Mouse (Mus musculus) gastrocnemius, postnatal 36 days (tissue): ENCODE data around the gene Ghr. TPM values are rescaled to one million over a fixed set of nuclear protein-coding genes. Genes with fewer than 3 reads are reported as not detected.

Experiments used
- DNase-seq, 2 experiments: peaks; one replicate each; pipeline ENCODE4 v3.0.0; 2022
- intact Hi-C: fragments of 180-260 bp; cut with DNase I; formaldehyde crosslinking; loops from one replicate; pipeline ENCODE4 v1.15.1; 2025
- total RNA-seq, 2 experiments: library from RNA; stranded (reverse); gene quantifications; 2 replicates each; pipeline ENCODE4 v1.2.3; 2021

Gene Ghr
- total RNA-seq, 2 experiments from 2014 or later = 120 to 121 TPM

DNA sequence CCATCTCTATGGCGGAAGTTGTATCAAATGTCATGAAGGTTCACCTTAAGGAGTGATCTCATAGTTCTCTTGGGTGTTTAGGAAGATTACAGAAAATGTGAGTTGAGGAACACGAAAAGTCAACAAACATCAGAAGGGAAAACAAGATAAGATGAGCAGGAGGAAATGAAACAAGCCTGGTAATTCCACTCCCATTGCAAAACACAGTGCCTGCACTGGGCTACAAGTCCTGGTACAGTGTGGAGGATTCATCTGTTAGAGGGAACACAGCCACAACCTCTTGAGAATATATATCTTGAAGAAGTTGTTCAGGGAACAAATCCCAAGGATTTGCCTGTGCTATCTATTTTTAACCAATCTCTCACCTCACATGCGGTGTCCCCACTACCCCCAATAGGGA lies 24.8 kb downstream of the Ghr start:
- no peak for DNase-seq

DNA sequence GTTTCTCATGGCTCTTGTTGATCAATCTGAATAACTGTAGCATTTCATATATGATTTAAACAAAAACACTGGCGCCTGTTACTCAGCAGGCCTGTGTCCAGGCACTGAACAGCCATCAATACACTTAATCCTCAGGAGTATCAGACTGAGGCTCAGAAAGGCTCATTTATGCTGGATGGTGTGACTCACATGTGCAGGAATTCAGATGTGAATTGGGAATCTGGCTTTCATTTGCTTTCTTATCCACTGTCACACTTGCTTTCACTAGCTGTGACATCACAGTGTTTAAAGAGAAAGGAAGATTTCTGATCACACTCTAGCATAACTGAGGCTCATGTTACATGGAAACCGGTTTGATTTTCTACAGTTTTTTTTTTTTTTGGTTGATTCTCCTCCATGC lies 39.0 kb downstream of the Ghr start:
- no peak for DNase-seq
- intact Hi-C loops = no loop called here

More for the DNA sequence above, 24.8 kb downstream of the Ghr start:
- intact Hi-C loops = no loop called here

- no peak for DNase-seq
- intact Hi-C loops = no loop called here
Measured at GRCm38 (mm10) chr15:3536309-3536900, 46.9 kb downstream of the Ghr start.

DNA sequence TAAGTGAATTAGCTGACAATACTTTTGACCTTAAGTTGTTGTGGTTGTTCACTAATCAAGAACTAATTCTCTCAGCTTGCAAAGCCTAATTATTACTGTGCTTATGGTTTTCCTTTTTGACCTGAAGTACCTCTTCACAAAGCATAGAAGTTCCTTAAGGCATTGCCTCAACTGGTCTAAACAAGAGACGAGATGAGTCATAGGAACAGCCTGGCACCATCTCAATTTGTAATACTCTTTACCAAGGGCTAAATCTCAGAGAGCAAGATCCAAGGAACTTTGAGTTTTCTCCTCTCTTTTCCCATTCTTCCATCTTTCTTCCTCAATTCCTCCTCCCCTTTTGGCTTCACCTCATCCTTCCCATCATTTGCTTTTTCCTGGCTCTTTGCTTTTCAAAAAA lies 69.3 kb downstream of the Ghr start:
- intact Hi-C loops = no loop called here
- no peak for DNase-seq

DNA sequence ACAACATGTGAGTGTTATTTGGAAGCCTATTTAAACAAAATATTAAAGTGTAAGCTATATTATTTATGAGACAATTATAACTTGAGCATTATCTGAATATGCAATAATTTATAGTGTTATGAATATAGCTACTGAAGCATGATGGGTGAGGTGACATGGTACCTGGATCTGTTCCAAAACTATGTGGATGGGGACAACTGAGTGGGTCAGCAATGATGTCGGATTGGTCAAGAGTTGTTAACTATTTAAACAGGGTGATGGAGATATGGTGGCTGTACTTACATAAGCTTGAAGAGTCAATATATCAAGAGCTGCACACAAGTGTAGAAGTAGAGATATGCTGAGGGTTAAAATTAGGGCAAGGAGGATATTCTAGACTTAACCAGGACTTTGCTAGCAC lies 70.9 kb downstream of the Ghr start:
- intact Hi-C loops = no loop called here
- DNase-seq = no peak

DNA sequence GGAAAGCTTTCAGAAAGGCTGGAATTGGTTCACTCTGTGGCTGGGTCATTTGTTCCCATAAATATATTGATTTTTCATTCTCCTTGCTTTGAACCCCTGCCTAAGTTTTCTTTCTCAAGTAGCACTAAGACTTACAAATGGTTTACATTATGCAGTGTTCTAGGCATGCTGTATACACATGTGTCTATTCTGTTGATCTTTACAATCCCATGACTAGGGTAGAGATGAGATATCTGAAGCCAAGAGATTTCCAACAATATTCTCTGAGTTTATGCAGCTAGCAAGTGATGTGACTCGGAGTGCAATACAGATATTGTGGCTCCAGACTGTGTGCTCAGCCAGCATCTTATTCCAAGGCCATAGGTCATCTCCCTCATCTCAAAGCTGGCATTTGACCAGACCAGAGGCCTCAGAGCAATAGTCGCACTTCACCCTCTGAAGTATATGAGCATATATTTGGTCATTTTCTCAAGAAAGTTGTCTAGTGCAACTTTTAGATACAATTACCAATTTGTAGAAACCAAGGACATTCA lies 71.6 kb downstream of the Ghr start:
- intact Hi-C loops = no loop called here
- DNase-seq = no peak

DNA sequence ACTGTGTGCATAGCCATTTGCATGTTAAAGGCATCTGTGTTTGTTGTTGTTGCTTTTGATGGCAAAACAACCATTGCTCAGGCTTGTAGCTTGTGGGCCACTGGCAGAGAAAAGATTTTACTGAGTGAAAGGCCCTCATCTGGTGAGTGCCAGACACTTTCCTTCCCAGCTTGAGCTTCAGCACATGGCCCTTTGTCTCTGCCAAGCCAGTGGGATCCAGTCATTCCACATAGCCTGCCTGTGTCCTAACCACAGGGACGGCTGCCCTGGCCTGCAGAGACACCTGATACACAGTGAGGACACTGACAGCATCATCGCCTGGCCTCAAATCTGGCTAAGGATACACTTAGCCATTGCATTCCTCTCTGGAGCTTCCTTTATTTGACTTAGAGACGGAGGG lies 74.2 kb downstream of the Ghr start:
- DNase-seq = peak; percentile 43 to 66
- intact Hi-C loops = no loop called here

DNA sequence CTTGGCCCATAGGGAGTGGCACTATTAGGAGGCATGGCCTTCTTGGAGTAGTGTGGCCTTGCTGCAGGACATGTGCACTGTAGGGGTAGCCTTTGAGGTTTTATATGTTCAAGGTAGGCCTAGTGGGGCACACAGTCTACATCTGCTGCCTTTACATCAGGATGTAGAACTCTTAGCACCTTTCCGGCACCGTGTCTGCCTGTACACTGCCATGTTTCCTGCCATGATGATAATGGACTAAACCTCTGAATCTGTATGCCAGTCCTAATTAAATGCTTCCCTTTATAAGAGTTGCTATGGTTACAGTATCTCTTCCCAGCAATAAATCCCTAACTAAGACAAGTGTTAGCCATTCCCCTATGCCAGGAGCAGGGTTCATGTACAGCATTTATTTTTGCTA lies 76.0 kb downstream of the Ghr start:
- no peak for DNase-seq
- intact Hi-C loops = no loop called here

- DNase-seq = no peak
- intact Hi-C loops = no loop called here
Measured at GRCm38 (mm10) chr15:3504700-3505099, 78.6 kb downstream of the Ghr start.

- intact Hi-C loops = no loop called here
- DNase-seq = no peak
Measured at GRCm38 (mm10) chr15:3501683-3502082, 81.6 kb downstream of the Ghr start.

GRCm38 (mm10) chr15:3499020-3499419 lies 84.3 kb downstream of the Ghr start:
- intact Hi-C loops = no loop called here
- DNase-seq = no peak

DNA sequence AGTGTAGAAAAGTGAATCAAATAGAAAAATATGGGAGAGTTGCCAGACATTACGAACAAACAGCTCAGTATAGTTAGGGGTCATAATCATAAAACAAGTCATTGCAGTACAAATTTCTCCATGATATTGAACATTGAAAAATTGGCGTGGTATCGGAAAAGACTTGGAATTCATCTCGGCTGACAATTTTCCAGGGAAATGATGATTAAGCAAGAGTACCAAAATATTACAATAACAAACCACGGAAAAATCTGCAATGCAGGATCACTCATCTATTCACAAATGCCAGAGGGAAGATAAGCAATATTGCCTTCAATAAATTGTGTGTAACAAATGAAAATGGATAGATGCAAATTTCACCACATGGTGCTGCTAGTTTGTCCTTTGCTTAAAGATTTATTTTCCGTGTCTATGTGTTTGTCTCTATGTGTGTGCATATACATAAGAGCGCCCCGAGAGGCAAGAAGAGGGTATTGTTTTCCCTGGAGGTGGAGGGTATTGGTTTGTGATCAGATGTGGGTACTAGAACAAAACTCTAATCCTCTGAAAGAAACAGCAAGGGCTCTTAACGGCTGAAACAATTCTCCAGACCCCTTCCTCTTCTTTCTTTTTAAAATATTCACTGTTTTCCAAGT lies 85.2 kb downstream of the Ghr start:
- intact Hi-C loops = no loop called here
- no peak for DNase-seq

- DNase-seq = no peak
- intact Hi-C loops = no loop called here
Measured at GRCm38 (mm10) chr15:3490868-3491267, 92.4 kb downstream of the Ghr start.

- no peak for DNase-seq
- intact Hi-C loops = no loop called here
Measured at GRCm38 (mm10) chr15:3490011-3490410, 93.3 kb downstream of the Ghr start.

DNA sequence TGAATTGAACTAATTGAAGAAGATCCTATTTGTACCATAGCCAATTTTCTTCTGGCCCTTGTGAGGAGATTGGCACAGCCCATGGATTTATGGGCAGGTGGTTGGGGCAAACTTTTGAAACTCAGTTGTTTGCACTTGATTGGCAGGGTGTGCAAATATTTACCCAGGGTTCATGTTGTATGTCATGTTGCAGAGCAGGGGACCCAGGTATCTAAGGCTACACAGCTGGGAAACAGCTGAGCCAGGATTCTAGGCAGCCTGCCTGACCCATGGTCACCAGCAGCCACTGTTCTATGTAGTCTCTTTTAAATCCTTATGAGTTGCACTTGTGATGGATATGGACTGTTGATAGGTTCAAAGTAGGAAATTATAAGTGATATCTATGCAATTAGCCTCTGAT lies 94.1 kb downstream of the Ghr start:
- intact Hi-C loops = no loop called here
- DNase-seq = no peak

- intact Hi-C loops = no loop called here
- no peak for DNase-seq
Measured at GRCm38 (mm10) chr15:3488601-3489000, 94.7 kb downstream of the Ghr start.

DNA sequence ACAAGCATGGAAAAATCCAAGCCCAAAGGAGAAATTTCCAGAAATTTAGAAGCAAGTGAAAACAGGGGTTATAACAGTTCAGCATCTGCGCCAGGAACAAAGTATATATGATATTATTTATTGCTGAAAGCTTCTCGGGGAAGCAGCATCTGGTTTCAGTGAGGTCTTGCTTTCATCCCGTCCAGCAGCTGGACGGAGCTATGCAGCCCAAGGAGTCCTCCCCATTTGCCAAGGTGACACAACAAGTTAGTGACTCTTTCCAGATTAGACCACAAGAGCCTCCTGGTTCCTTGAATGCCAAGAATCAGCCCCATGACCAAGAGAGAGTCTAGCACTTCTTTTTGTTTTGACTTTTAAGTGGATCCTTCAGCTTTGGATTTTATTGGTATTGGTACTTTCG lies 96.6 kb downstream of the Ghr start:
- intact Hi-C loops = no loop called here
- DNase-seq = peak in 1 of 2 experiments; percentile 32

DNA sequence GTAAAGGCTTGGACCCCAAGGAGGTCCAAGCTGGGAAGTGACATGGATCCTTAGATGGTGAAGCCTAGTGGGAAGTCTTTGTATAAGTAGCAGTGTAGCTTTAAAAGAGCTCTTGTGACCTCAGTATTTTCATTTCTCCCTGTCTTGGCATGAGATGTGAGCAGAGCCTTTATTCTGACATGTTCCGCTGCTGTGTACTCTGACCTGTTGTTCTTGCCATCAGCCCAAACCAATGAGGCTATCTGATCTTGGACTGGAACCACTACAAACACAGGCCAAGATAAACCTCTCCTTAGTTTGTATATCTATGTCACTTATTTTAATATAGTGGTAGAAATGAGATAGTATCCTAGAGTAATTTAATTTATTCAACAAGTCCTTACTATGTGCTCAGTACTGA lies 97.9 kb downstream of the Ghr start:
- DNase-seq = no peak
- intact Hi-C loops = no loop called here

DNA sequence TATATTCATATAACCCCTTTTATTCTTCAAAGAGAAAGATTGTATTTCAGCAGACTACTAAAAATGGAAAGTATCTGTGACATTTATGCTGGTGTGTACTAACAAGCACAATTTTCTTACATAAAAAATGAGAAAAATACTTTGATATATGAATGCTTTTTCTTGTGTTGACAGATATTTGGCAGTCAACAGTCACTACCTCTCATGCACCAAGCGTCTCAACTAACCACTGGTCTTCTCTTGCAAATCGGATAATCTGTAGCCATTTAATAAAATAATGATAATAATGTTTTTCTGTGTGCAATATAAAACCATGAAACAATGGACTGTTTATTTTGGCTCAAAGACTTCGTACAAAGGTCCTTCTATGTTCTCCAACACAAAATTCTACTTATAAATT lies 99.8 kb downstream of the Ghr start:
- intact Hi-C loops = no loop called here
- DNase-seq = no peak

DNA sequence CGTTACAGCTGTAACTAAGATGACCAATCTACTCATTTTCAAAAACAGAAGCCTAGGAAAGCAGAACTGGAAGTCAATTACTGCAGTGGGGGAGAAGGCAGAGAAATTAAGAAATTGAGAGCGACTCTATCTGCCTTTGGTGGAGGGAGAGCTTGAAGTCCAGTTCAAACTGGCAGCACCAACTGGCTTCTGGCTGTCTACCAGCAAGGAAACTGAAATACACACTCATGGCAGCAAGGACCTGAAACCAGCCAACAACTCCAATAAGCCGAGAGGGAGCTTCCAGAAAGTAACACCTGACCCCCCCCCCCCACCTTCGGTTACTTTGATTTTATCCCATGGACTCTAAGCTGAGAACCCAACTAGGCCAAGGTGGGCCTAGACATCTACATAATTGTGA lies 114.1 kb downstream of the Ghr start:
- peak; percentile 29 to 44 for DNase-seq
- intact Hi-C loops = no loop called here

GRCm38 (mm10) chr15:3466608-3467007 lies 116.7 kb downstream of the Ghr start:
- intact Hi-C loops = no loop called here
- no peak for DNase-seq

- intact Hi-C loops = no loop called here
- DNase-seq = peak; percentile 27 to 38
Measured at GRCm38 (mm10) chr15:3464754-3465153, 118.5 kb downstream of the Ghr start.

DNA sequence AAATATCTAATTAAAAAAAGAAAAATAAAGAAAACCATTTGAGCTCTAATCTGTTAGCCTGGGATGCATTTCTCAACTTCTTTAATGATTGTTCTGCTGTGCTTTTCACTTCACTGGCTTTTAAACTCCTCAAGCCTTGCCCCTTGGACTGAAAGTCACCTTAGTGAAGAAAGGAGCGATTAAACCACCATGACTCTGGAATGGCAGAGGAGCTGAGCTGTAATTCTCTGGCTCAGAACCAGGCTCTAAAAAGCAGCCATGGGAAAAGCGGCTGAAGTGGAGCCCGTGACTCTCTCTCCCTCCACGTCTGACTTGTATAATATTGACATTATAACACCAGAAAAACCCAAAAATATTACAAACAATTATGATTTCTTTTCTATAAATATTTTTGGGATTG lies 126.7 kb downstream of the Ghr start:
- DNase-seq = no peak
- intact Hi-C loops = no loop called here
